Mouse (Mus musculus): ENCODE measurements around the gene Rtl6. TPM values are rescaled to one million over a fixed set of nuclear protein-coding genes. Genes with fewer than 3 reads are reported as not detected.

The Rtl6 gene
- polyA plus RNA-seq, 1 experiment: 70.9 TPM

GRCm38 (mm10) chr15:84509161-84509560 lies 48.5 kb downstream of the Rtl6 start:
- no peak for TF ChIP-seq CTCF (IDR thresholded peaks at IDR 0.05; ENCODE audit: borderline replicate concordance, extremely low read depth, insufficient read depth, insufficient read length)
- TF ChIP-seq POLR2A (IDR thresholded peaks at IDR 0.05; ENCODE audit: borderline replicate concordance, extremely low read depth, insufficient read depth, insufficient read length, poor library complexity, severe bottlenecking): no peak
- DNase-seq (ENCODE audit: low read depth): no peak

GRCm38 (mm10) chr15:84506026-84506425 lies 51.6 kb downstream of the Rtl6 start:
- DNase-seq (ENCODE audit: low read depth): peak; percentile 65
- TF ChIP-seq CTCF (IDR thresholded peaks at IDR 0.05; ENCODE audit: borderline replicate concordance, extremely low read depth, insufficient read depth, insufficient read length): no peak
- TF ChIP-seq POLR2A (IDR thresholded peaks at IDR 0.05; ENCODE audit: borderline replicate concordance, extremely low read depth, insufficient read depth, insufficient read length, poor library complexity, severe bottlenecking): no peak

GRCm38 (mm10) chr15:84504895-84505294 lies 52.7 kb downstream of the Rtl6 start:
- TF ChIP-seq POLR2A (IDR thresholded peaks at IDR 0.05; ENCODE audit: borderline replicate concordance, extremely low read depth, insufficient read depth, insufficient read length, poor library complexity, severe bottlenecking) (no peak), CTCF (IDR thresholded peaks at IDR 0.05; ENCODE audit: borderline replicate concordance, extremely low read depth, insufficient read depth, insufficient read length) (no peak)
- peak; percentile 59 for DNase-seq (ENCODE audit: low read depth)

Other genes with a start within 250 kb of the Rtl6 start
- gene Parvg, start 233.8 kb downstream of the Rtl6 start, polyA plus RNA-seq (2012; rRNA removed): 1.3 and 1.5 TPM in 2 replicates
- gene Shisal1, start 110.7 kb downstream of the Rtl6 start, polyA plus RNA-seq (2012; rRNA removed): 28.5 and 36.5 TPM in 2 replicates
- gene Prr5, start 111.8 kb upstream of the Rtl6 start, polyA plus RNA-seq (2012; rRNA removed): 14.2 and 20.9 TPM in 2 replicates
- gene Arhgap8, start 162.2 kb upstream of the Rtl6 start, polyA plus RNA-seq (2012; rRNA removed): 0.44 and 0.81 TPM in 2 replicates

Data from brain, embryonic 14.5 days (tissue).